Mouse (Mus musculus) kidney, adult 2 months (tissue): ENCODE measurements at regions not wholly inside any gene's neighbourhood (a gene's known extent, or its start where the extent isn't known, plus 50 kb on each side); places are given as distances from the start of the nearest gene placed in this dataset.
"Not testable (repeated sequence)": the region's sequence is repeated elsewhere in the genome, so short reads cannot be mapped to it uniquely, and the experiment has no call there.

ENCODE experiments used
- DNase-seq: peaks from one replicate; pipeline ENCODE4 v3.0.0; 2021
- H3K27ac ChIP-seq: fragments of 200-500 bp; 2 replicates; pipeline ENCODE4 v1.5.1; 2012; ENCODE audit warnings: low read depth, low read length, control low read depth, inconsistent platforms; ENCODE audit not compliant: insufficient read depth
- H3K27me3 ChIP-seq: fragments of 200-500 bp; replicated peaks from 2 replicates; pipeline ENCODE4 v1.6.1; 2012; ENCODE audit warnings: mild to moderate bottlenecking, moderate library complexity, low read length, inconsistent platforms; ENCODE audit not compliant: control insufficient read depth, insufficient read depth
- H3K36me3 ChIP-seq: fragments of 200-500 bp; 2 replicates; pipeline ENCODE4 v1.6.1; 2012; ENCODE audit warnings: mild to moderate bottlenecking, moderate library complexity, low read length, inconsistent platforms; ENCODE audit not compliant: control insufficient read depth, insufficient read depth
- H3K4me1 ChIP-seq: fragments of 200-500 bp; 2 replicates; pipeline ENCODE4 v1.6.1; 2011; ENCODE audit warnings: low read length; ENCODE audit not compliant: control insufficient read depth, insufficient read depth
- H3K4me3 ChIP-seq: fragments of 200-500 bp; 2 replicates; pipeline ENCODE4 v1.5.1; 2011; ENCODE audit warnings: mild to moderate bottlenecking, low read depth, low read length, control low read depth; ENCODE audit not compliant: insufficient read depth
- CTCF ChIP-seq: fragments of 200-500 bp; conservative IDR thresholded peaks from 2 replicates; pipeline ENCODE4 v1.5.1; 2011; ENCODE audit warnings: low read depth, mild to moderate bottlenecking, control low read depth, low read length, moderate library complexity, mixed read lengths; ENCODE audit not compliant: insufficient read depth, insufficient read length
- POLR2A ChIP-seq: fragments of 200-500 bp; IDR thresholded peaks from one replicate; pipeline ENCODE4 v1.6.1; 2011; ENCODE audit warnings: low read depth, low read length, control low read depth
- WGBS: fragments of 180-500 bp; shearing (Covaris S2); methylation state at CpG from one replicate; pipeline ENCODE4 v1.1.7; 2018; 5-methylcytosine and 5-hydroxymethylcytosine counted together

GRCm38 (mm10) chr5:77795766-77796165 is 387.9 kb upstream of the Igfbp7 start:
- Histone ChIP-seq H3K27me3 (no peaks in the 10 kb centered on the region), H3K27ac (no peak overlapping the region), H3K4me3 (no peak overlapping the region), H3K4me1 (no peaks in the 10 kb centered on the region), H3K36me3 (no peaks in the 10 kb centered on the region)
- DNase-seq: no peak
- no peak for TF ChIP-seq POLR2A
- no peak for TF ChIP-seq CTCF
- WGBS: 87% methylated on average over 5 of the region's 5 CpGs

DNA sequence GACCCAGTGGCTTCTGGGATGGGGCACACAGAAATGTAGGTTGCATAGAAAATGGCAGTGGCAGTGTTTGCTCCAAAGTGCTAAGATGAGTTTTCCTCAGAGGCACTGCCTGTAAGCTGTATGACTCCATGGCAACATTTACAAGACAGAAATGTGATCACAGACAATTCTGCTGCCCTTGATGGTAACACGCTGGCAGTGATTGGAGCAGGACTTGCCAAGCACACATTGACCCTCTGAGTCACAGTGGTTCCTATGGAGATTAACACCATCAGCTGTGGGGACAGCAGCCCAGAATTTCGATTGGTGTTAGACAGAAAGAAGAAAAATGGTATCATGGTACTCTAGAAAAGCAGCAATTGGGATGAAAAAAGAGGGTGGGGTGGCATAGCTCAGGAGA is 376.1 kb upstream of the Igfbp7 start:
- no peak for DNase-seq
- no peak for TF ChIP-seq POLR2A
- TF ChIP-seq CTCF: no peak
- Histone ChIP-seq H3K27me3 (no peaks in the 10 kb centered on the region), H3K4me3 (no peak overlapping the region), H3K27ac (no peak overlapping the region), H3K4me1 (no peaks in the 10 kb centered on the region), H3K36me3 (no peaks in the 10 kb centered on the region)
- WGBS: 63% methylated on average over 2 of the region's 2 CpGs

- Histone ChIP-seq H3K27me3 (no peaks in the 10 kb centered on the region), H3K27ac (no peak overlapping the region), H3K36me3 (no peaks in the 10 kb centered on the region), H3K4me3 (no peak overlapping the region), H3K4me1 (no peaks in the 10 kb centered on the region)
- WGBS: 26% methylated on average over 6 of the region's 6 CpGs
- DNase-seq: no peak
- TF ChIP-seq CTCF: no peak
- TF ChIP-seq POLR2A: no peak
Measured at GRCm38 (mm10) chr5:77762426-77763042, 354.7 kb upstream of the Igfbp7 start.

- Histone ChIP-seq H3K4me3 (no peak overlapping the region), H3K27me3 (no peaks in the 10 kb centered on the region), H3K27ac (no peak overlapping the region), H3K36me3 (no peaks in the 10 kb centered on the region), H3K4me1 (no peaks in the 10 kb centered on the region)
- 81% methylated on average over 6 of the region's 6 CpGs for WGBS
- no peak for DNase-seq
- TF ChIP-seq CTCF: no peak
- TF ChIP-seq POLR2A: no peak
Measured at GRCm38 (mm10) chr5:77762013-77762412, 354.2 kb upstream of the Igfbp7 start.

- Histone ChIP-seq H3K4me3 (no peak overlapping the region), H3K27ac (no peak overlapping the region), H3K27me3 (no peaks in the 10 kb centered on the region), H3K4me1 (no peaks in the 10 kb centered on the region), H3K36me3 (no peaks in the 10 kb centered on the region)
- DNase-seq: no peak
- WGBS: 86% methylated on average over 1 of the region's 1 CpGs
- TF ChIP-seq POLR2A: no peak
- TF ChIP-seq CTCF: no peak
Measured at GRCm38 (mm10) chr5:77748933-77749332, 341.1 kb upstream of the Igfbp7 start.

- no peak overlapping the region for H3K27ac ChIP-seq
- WGBS: 88% methylated on average over 5 of the region's 5 CpGs
- no peaks in the 10 kb centered on the region for H3K27me3 ChIP-seq
- TF ChIP-seq CTCF: no peak
- no peak for TF ChIP-seq POLR2A
- H3K36me3 ChIP-seq: no peaks in the 10 kb centered on the region
- no peaks in the 10 kb centered on the region for H3K4me1 ChIP-seq
- DNase-seq: no peak
- H3K4me3 ChIP-seq: no peak overlapping the region
Measured at GRCm38 (mm10) chr5:77746604-77747003, 338.8 kb upstream of the Igfbp7 start.

DNA sequence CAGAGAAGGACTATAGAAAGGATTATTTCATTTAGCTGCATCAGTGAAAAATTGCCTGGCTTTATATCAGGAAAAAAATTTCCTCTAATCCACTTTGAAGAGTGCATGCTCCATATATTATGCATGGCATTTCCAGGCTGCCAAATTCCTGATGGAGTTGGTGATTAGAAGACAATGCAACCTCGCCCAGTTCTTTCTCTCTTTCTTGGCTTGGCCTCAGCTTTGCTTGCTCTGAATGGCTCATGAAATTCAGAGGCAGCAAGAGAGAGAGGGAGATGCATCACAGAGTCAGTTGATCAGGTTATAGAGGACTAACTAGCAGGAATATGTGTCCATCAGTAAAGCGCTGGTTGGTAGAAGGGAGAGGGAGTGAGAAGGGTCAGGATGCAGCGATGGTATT is 335.6 kb upstream of the Igfbp7 start:
- DNase-seq: no peak
- H3K27me3 ChIP-seq: no peaks in the 10 kb centered on the region
- no peaks in the 10 kb centered on the region for H3K36me3 ChIP-seq
- H3K4me3 ChIP-seq: no peak overlapping the region
- H3K27ac ChIP-seq: no peak overlapping the region
- no peaks in the 10 kb centered on the region for H3K4me1 ChIP-seq
- TF ChIP-seq CTCF: no peak
- TF ChIP-seq POLR2A: no peak
- 73% methylated on average over 3 of the region's 3 CpGs for WGBS

DNA sequence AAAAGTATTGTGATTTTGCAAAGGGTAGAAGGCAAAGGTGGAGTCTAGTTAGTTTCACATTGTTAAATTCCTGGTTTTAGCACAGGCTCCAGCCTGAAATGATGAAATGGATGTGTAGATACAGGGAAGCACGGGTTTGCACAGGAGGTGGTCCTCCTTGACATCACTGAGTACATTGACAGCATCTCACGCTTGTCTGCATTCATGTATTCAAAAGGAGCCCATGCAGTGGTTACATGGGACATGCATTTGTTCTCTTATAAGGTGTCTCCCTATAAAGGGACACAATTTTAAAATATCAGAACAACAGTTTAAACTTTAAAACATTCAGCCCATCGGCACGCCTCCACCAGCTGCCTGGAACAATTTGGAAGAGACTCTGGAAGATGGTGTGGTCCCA is 322.4 kb upstream of the Igfbp7 start:
- not testable (repeated sequence) for H3K4me3 ChIP-seq, H3K36me3 ChIP-seq, H3K27ac ChIP-seq, DNase-seq, H3K27me3 ChIP-seq, H3K4me1 ChIP-seq
- whole genome bisulfite sequencing: 89% methylated on average over 4 of the region's 4 CpGs
